Mouse (Mus musculus): ENCODE results near the gene Elobl. TPM values are rescaled to one million over a fixed set of nuclear protein-coding genes. Genes with fewer than 3 reads are reported as not detected.

Gene Elobl
- total and polyA plus RNA-seq, 3 experiments: not detected

DNA sequence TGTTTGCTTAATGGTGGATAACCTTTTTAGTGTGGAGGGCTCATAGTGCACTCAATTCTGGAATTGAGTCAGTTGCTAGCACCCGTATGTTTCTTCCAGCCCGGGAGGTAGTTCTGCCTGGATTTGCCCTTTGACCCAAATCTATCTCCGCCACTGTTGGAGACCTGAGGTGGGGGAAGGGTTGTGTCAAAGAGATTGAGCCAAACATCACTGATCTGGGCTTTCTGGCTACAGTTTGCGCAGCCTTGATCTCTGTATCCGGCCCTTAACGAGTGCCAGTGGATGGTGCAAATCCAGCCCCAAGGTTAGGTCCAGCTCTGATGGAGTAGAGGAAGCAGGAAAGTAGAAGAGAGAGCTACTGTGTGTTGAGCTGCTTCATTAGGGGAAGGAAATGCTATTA is 36.3 kb upstream of the Elobl start:
- Histone ChIP-seq H3K9me3 (replicated peaks; ENCODE audit: low read length) (no peaks in the 10 kb centered on the region), H3K27me3 (replicated peaks) (no peaks in the 10 kb centered on the region), H3K27ac (ENCODE audit: insufficient read depth, low read depth) (no peak overlapping the region), H3K4me1 (ENCODE audit: control insufficient read depth in 1 of 2, insufficient read depth in 2 of 2) (peaks cover 26 to 63% of the 10 kb centered on the region in 2 experiments), H3K79me2 (replicated peaks; ENCODE audit: control insufficient read depth, extremely low read depth, insufficient read depth, poor library complexity, severe bottlenecking) (peaks cover 37% of the 10 kb centered on the region), H3K4me2 (ENCODE audit: insufficient read depth, low read depth, poor library complexity, severe bottlenecking) (peak overlapping the region; percentile 53; the same call in 1 of the 2 replicates), H3K36me3 (replicated peaks in 1 of 2; ENCODE audit: control insufficient read depth in 1 of 2, insufficient read depth in 1 of 2, low read length in 1 of 2) (peaks cover 12 to 64% of the 10 kb centered on the region in 2 experiments), H3K9ac (ENCODE audit: insufficient read depth, low read depth) (no peak overlapping the region), H3K4me3 (replicated peaks in 1 of 3; ENCODE audit: low read depth in 2 of 3, low read length in 2 of 3, poor library complexity in 1 of 3) (peak overlapping the region in 2 of 3 experiments; percentile 10 to 39)
- dilution Hi-C loops (cut with MboI; ENCODE audit: extremely low pct_ligation_motif_present, extremely low pct_unique_long_range_greater_than_20kb, low sequenced_read_pairs) (no loop called here), in situ Hi-C loops (cut with MboI; ENCODE audit: low pct_ligation_motif_present, low pct_unique_long_range_greater_than_20kb, low sequenced_read_pairs) (loop anchor here (5.0 kb wide), 1 partner anchor 34 kb away; no protein-coding TSS in a partner anchor)
- no peak for DNase-seq (ENCODE audit: extremely low read depth)
- no peak for TF ChIP-seq CHD2 (IDR thresholded peaks at IDR 0.05; ENCODE audit: low read length)
- no peak for TF ChIP-seq ZNF384 (IDR thresholded peaks at IDR 0.05; ENCODE audit: low read depth, low read length)
- TF ChIP-seq SMC3 (IDR thresholded peaks at IDR 0.05; ENCODE audit: low read depth, low read length): no peak
- no peak for TF ChIP-seq POLR2A (IDR thresholded peaks at IDR 0.05; ENCODE audit: low read depth, low read length)
- no peak for TF ChIP-seq RCOR1 (conservative IDR thresholded peaks at IDR 0.05; ENCODE audit: low read depth, low read length)
- TF ChIP-seq MAX (IDR thresholded peaks at IDR 0.05; ENCODE audit: low read length): no peak
- no peak for TF ChIP-seq UBTF (IDR thresholded peaks at IDR 0.05; ENCODE audit: low read depth, low read length)
- no peak for TF ChIP-seq TBP (conservative IDR thresholded peaks at IDR 0.05; ENCODE audit: low read depth, low read length)
- TF ChIP-seq BHLHE40 (IDR thresholded peaks at IDR 0.05; ENCODE audit: low read depth, low read length): no peak
- TF ChIP-seq HCFC1 (IDR thresholded peaks at IDR 0.05; ENCODE audit: low read depth, low read length): no peak
- TF ChIP-seq SIN3A (IDR thresholded peaks at IDR 0.05; ENCODE audit: low read length): no peak
- no peak for TF ChIP-seq GABPA (IDR thresholded peaks at IDR 0.05; ENCODE audit: insufficient replicate concordance, low read depth, low read length)
- no peak for TF ChIP-seq NRF1 (IDR thresholded peaks at IDR 0.05; ENCODE audit: low read depth, low read length)

DNA sequence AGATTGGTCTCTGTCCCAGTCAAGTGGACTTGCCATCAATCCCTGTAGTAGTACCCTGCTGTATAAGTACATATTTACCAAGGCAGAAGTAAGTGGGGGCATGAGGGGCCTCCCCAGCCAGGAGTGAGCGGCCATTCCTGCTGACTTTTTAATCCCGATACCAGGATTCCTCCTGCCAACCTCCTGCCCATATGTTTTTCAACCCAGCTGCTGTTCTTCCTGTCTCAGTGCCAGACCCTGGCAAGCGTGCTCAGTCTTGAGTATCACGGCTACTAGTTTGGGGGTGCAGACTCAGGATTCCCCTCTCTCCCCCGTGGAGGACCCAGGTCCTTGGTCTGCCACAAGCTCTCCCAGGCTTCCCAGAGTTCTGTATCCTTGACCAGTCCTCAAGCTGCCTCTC is 35.9 kb upstream of the Elobl start:
- Histone ChIP-seq H3K4me1 (ENCODE audit: control insufficient read depth in 1 of 2, insufficient read depth in 2 of 2) (peaks cover 26 to 64% of the 10 kb centered on the region in 2 experiments), H3K27ac (ENCODE audit: insufficient read depth, low read depth) (no peak overlapping the region)
- in situ Hi-C loops (cut with MboI; ENCODE audit: low pct_ligation_motif_present, low pct_unique_long_range_greater_than_20kb, low sequenced_read_pairs): loop anchor here (5.0 kb wide), 1 partner anchor 35 kb away; no protein-coding TSS in a partner anchor

More for the DNA sequence above, 35.9 kb upstream of the Elobl start:
- Histone ChIP-seq H3K36me3 (replicated peaks in 1 of 2; ENCODE audit: control insufficient read depth in 1 of 2, insufficient read depth in 1 of 2, low read length in 1 of 2) (peaks cover 12 to 60% of the 10 kb centered on the region in 2 experiments), H3K79me2 (replicated peaks; ENCODE audit: control insufficient read depth, extremely low read depth, insufficient read depth, poor library complexity, severe bottlenecking) (peaks cover 37% of the 10 kb centered on the region), H3K4me2 (ENCODE audit: insufficient read depth, low read depth, poor library complexity, severe bottlenecking) (peak overlapping the region; percentile 53), H3K27me3 (replicated peaks) (no peaks in the 10 kb centered on the region), H3K9me3 (replicated peaks; ENCODE audit: low read length) (no peaks in the 10 kb centered on the region), H3K9ac (ENCODE audit: insufficient read depth, low read depth) (no peak overlapping the region), H3K4me3 (replicated peaks in 1 of 3; ENCODE audit: low read depth in 2 of 3, low read length in 2 of 3, poor library complexity in 1 of 3) (peak overlapping the region in 2 of 3 experiments; percentile 10 to 39)
- no peak for TF ChIP-seq ZKSCAN1 (IDR thresholded peaks at IDR 0.05; ENCODE audit: borderline replicate concordance, low read depth, low read length)
- TF ChIP-seq BHLHE40 (IDR thresholded peaks at IDR 0.05; ENCODE audit: low read depth, low read length): no peak
- TF ChIP-seq ELF1 (IDR thresholded peaks at IDR 0.05; ENCODE audit: low read depth, low read length): 0 out of 2 replicates have a peak, but pooled peaks have one; percentile 4
- TF ChIP-seq POLR2A (IDR thresholded peaks at IDR 0.05; ENCODE audit: low read depth, low read length): 0 out of 2 replicates have a peak, but pooled peaks have one; percentile 2
- TF ChIP-seq JUN (IDR thresholded peaks at IDR 0.05; ENCODE audit: insufficient read depth, low read depth, low read length): no peak
- DNase-seq (ENCODE audit: extremely low read depth): no peak
- dilution Hi-C loops (cut with MboI; ENCODE audit: extremely low pct_ligation_motif_present, extremely low pct_unique_long_range_greater_than_20kb, low sequenced_read_pairs): no loop called here

Data from CH12.LX (cell line).